Mouse (Mus musculus) MEL (cell line): ENCODE data around the gene Skint6.

ENCODE experiments used
- BHLHE40 ChIP-seq: IDR thresholded peaks from 2 replicates; pipeline ENCODE4 v1.6.1; 2012; ENCODE audit warnings: low read depth, mild to moderate bottlenecking, inconsistent platforms, low read length, improper control_type of control experiment, borderline replicate concordance
- EP300 ChIP-seq, 2 experiments: IDR thresholded peaks; 2 replicates each; pipeline ENCODE4 v1.6.1; 2011; ENCODE audit warnings: improper control_type of control experiment in 2 of 2, low read length in 2 of 2, low read depth in 1 of 2, mild to moderate bottlenecking in 1 of 2
- SIN3A ChIP-seq: IDR thresholded peaks from 2 replicates; pipeline ENCODE4 v1.6.1; 2012; ENCODE audit warnings: low read length, improper control_type of control experiment, inconsistent platforms

DNA sequence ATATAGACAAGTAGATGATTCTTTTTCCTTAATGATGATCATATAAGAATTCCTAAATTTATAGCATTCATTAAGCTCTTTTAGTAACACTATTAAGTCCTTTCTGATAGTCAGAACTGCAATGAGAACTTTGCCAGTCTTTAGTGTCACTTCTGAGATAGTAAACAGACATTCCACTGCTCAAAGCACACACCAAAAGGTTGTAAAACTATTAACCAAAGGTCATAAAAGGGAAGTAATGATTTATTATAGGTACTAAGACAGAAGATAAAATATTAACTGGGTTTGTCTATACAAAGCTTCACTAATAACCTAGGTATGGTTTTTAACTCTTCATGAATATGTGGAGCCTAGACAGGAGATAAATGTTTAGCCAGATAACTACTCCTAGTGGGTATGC is 41.0 kb downstream of the Skint6 start:
- TF ChIP-seq SIN3A: no peak
- no peak for TF ChIP-seq BHLHE40
- TF ChIP-seq EP300 (IDR thresholded peaks at IDR 0.05; ENCODE audit: low read depth in 1 of 2, low read length in 2 of 2): no peak
